Mouse (Mus musculus) frontal cortex, postnatal 36 days (tissue): ENCODE results near the gene Rnasel.
"Not testable (repeated sequence)": the region's sequence is repeated elsewhere in the genome, so short reads cannot be mapped to it uniquely, and the experiment has no call there.

Source experiments
- DNase-seq, 2 experiments: peaks; one replicate each; pipeline ENCODE4 v3.0.0; 2022; ENCODE audit warnings: low spot score in 2 of 2

Rnasel gene

GRCm38 (mm10) chr1:153769571-153769970 lies 20.3 kb downstream of the Rnasel start:
- DNase-seq = not testable (repeated sequence)

GRCm38 (mm10) chr1:153769998-153770775 lies 21.0 kb downstream of the Rnasel start:
- no peak for DNase-seq

DNA sequence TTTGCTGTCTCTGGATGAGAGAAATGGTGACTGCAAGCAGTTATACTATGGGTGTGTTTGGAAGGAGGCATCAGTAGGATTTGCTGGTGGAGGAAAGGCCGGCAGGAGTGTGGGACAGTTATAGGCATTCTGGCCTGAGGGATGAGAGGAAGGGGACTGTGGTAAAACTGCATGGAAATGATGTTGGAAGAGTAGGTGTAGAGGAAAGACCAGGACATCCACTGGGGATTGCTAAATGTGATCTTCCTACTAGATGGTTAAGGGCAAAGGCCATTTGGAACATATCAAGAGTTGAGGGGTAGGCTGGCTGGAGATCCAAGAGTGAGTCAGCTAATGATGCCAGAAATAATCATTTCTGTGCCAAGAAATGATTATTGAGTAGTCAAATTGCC lies 21.5 kb downstream of the Rnasel start:
- DNase-seq = no peak

GRCm38 (mm10) chr1:153775174-153775573 lies 25.9 kb downstream of the Rnasel start:
- no peak for DNase-seq

DNA sequence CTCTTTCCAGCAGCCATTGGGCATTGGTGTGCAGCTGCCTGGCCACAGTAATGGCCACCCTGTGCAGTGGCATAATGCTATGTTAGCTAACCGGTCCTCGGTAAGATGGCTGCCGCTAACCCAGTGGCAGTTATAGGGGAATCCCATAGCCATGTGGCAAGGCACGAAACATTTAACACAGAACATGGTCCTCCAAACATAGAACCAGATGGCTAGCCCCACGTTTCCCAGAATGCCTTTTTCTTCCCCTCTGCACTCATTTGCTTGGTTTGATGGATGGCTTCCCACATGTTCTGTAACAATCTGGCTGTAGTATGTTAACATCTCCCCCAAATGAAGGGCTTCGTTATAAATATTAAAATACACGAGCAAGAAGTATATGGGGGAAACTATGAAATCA lies 27.0 kb downstream of the Rnasel start:
- DNase-seq = no peak

- DNase-seq = no peak
These were observed 29.0 kb downstream of the Rnasel start for GRCm38 (mm10) chr1:153778205-153778604.

DNA sequence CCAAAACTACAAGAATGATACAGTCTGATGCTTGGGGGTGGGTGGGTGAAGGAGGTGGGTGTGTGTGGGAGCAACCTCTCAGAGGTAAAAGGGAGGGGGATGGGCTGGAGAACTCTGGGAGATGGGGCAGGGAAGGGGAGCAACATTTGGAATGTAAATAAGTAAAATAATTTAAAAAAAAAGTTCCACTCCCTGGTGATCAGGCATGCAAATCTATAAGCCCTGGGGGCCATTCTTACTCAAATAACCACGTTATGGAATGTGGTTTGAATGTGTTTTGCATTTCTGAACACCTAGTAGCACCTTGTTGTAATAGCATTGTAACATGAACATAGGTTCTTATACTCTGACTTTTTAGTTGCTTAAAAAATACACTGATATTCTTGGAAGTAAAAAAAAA lies 34.1 kb downstream of the Rnasel start:
- no peak for DNase-seq

GRCm38 (mm10) chr1:153785608-153786007 lies 36.4 kb downstream of the Rnasel start:
- DNase-seq = no peak

- no peak for DNase-seq
These were observed 41.5 kb downstream of the Rnasel start for GRCm38 (mm10) chr1:153790708-153791107.

GRCm38 (mm10) chr1:153794241-153794640 lies 45.0 kb downstream of the Rnasel start:
- DNase-seq = no peak

DNA sequence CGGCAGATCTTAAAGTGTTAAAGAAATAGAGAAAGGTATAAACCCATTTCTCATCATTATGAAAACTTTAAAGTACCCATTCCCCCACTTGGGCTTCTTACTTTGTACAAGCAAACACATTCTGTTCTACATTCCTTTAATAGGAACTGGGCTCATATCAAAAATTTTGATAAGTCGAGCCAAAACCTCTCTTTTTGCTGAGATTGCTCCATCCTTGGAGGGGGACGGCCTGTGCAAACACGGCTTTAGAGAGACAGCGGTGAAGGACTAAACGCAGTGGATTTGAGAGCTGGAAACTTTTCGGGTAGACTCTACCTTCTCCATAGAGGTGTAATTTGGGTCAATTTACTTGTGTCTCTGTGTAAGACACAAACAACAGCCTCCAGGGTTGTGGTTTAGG lies 53.5 kb downstream of the Rnasel start:
- peak in 1 of 2 experiments; percentile 2 for DNase-seq

- no peak for DNase-seq
These were observed 54.3 kb downstream of the Rnasel start for GRCm38 (mm10) chr1:153803530-153803929.

DNA sequence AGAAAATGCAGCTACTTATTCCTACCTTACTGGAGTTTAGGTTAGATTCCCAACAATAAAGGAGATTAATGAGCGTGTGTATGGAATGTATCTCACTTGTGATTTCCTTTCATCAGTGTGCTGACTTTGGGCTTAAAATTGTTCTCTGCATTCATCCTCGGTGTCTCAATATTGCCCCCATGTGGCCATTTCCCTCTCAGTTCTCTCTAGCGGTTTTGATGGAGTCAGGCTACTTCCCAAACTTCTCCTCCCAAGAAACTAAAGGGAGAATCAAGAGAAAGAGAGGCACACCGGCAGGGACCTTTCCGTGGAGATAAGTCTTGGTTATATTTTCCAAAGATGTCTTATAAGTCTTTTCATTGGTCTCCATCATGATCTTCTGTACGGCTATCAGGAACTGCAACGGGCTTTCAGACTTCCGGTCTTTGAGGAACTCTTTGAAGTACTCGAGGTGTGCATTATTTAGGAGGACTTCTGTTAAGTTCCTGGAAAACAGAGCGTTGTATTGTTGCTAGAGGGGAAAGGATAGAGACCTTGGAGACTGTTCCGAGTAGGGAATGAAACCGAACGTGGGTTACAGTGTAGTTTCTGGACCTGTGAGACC lies 58.3 kb downstream of the Rnasel start:
- DNase-seq = peak; percentile 49 to 77
